Mouse (Mus musculus): ENCODE measurements around the gene Pigl.

DNA sequence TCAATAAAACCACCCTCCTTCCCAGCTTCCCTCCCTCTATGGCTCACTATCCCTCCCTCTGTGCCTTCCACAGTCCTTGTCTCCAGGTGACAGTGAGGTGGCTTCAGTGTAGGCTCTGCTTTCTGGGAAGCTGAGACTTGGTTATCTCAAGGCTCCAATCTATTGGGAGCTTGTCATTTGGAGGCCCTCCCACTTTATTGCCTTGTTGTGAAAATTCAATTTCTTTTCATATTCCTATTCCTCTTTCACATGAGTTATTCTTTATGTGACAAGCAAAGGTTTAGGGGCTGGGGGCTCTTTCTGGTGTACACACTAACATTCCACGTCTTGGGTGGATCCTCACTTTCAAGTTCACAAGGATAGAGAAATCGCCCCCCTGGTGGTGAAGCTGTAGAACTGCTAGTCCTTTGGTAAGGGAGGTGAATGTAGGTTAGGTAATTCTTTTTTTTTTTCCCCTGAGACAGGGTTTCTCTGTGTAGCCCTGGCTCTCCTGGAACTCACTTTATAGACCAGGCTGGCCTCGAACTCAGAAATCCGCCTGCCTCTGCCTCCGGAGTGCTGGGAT, 38.0 kb downstream of the Pigl start:
- TF ChIP-seq POLR2A (IDR thresholded peaks at IDR 0.05; ENCODE audit: insufficient read length, low read depth) (no peak), POLR2AphosphoS2 (IDR thresholded peaks at IDR 0.05; ENCODE audit: insufficient read length, low read depth) (no peak), MYOD1 (IDR thresholded peaks at IDR 0.05; ENCODE audit: control insufficient read depth in 1 of 3, insufficient read length in 2 of 3, low read depth in 2 of 3) (no peak), USF1 (IDR thresholded peaks at IDR 0.05; ENCODE audit: low read depth) (no peak), MYOG (IDR thresholded peaks at IDR 0.05; ENCODE audit: control insufficient read depth in 1 of 3, insufficient read depth in 1 of 3, insufficient read length in 2 of 3, low read depth in 2 of 3) (no peak), SRF (IDR thresholded peaks at IDR 0.05; ENCODE audit: control insufficient read depth, insufficient read length, low read depth) (no peak), TCF12 (IDR thresholded peaks at IDR 0.05; ENCODE audit: insufficient read depth, poor library complexity, severe bottlenecking) (no peak), MAX (IDR thresholded peaks at IDR 0.05; ENCODE audit: low read depth) (no peak), CEBPB (IDR thresholded peaks at IDR 0.05; ENCODE audit: insufficient read depth, poor library complexity, severe bottlenecking) (no peak), E2F4 (IDR thresholded peaks at IDR 0.05; ENCODE audit: insufficient read depth) (no peak), REST (IDR thresholded peaks at IDR 0.05; ENCODE audit: insufficient read depth, insufficient read length) (no peak), TCF3 (IDR thresholded peaks at IDR 0.05; ENCODE audit: insufficient read length, low read depth) (no peak)

Data from myocyte (in vitro differentiated cells).